Comparison of ENCODE assay signal across 11 mouse cellular contexts in genomic region chr17:83481551-83481950, GRCm38 (mm10). TPM values are rescaled to one million over a fixed set of nuclear protein-coding genes. Genes with fewer than 3 reads are reported as not detected.
A peak's percentile ranks its signal among the peaks of the same experiment; 100 is the strongest.
DNase-seq lines count a peak whose midpoint lies in the region; ATAC-seq and TF ChIP-seq lines count a peak whose summit lies in the region.
"Had no signal": no experiment of that assay in that cellular context is flagged by ENCODE, and none has a peak within 500 bp of the region (broad histone marks: within the 10 kb centered on the region; RNA-seq: fewer than 3 reads in every experiment).

No protein-coding gene starts in this region.

- no peaks in the 10 kb centered on the region for H3K27me3 ChIP-seq in intestine, postnatal 0 days (replicated peaks; ENCODE audit: control insufficient read depth, insufficient read depth, low read length)
- H3K27me3 ChIP-seq: liver, embryonic 13.5 days had no signal

- H3K4me3 ChIP-seq in intestine, postnatal 0 days (ENCODE audit: low read depth, low read length), result no peak overlapping the region
- H3K4me3 ChIP-seq: liver, embryonic 13.5 days had no signal

- H3K4me2 ChIP-seq in intestine, postnatal 0 days (replicated peaks; ENCODE audit: low read depth), result no peak overlapping the region
- H3K4me2 ChIP-seq: liver, embryonic 13.5 days had no signal

- DNase-seq in frontal cortex, postnatal 10 days (ENCODE audit: low spot score in 2 of 2), result no peak
- DNase-seq in layer of hippocampus, postnatal 10 days (ENCODE audit: low spot score in 2 of 2), result peak; percentile 20 to 39
- no peak for DNase-seq in layer of hippocampus, adult 9-11 months
- DNase-seq in adrenal gland, postnatal 36 days, result peak; percentile 37 to 53
- DNase-seq: heart, adult 11 months; liver, embryonic 13.5 days; lung, postnatal 36 days had no signal

- no peaks in the 10 kb centered on the region for H3K4me1 ChIP-seq in intestine, postnatal 0 days (replicated peaks; ENCODE audit: control insufficient read depth, insufficient read depth, low read length)
- H3K4me1 ChIP-seq: liver, embryonic 13.5 days had no signal

- peak overlapping the region; percentile 68; the same call in 1 of the 2 replicates for H3K27ac ChIP-seq in intestine, postnatal 0 days (ENCODE audit: low read depth, low read length)
- H3K27ac ChIP-seq: liver, embryonic 13.5 days had no signal

- H3K9ac ChIP-seq in intestine, postnatal 0 days (ENCODE audit: low read depth, low read length), result no peak overlapping the region
- H3K9ac ChIP-seq: liver, embryonic 13.5 days had no signal

- peaks cover 48% of the 10 kb centered on the region for H3K36me3 ChIP-seq in intestine, postnatal 0 days (ENCODE audit: control insufficient read depth, insufficient read depth)

- TF ChIP-seq CTCF in intestine, postnatal 0 days (IDR thresholded peaks at IDR 0.05; ENCODE audit: low read depth), result no peak

- 71% methylated on average over 7 of the region's 7 CpGs for WGBS in intestine, postnatal 0 days

- peak; percentile 43; the same call in 1 of the 2 replicates for ATAC-seq in frontal cortex, adult (ENCODE audit: low TSS enrichment)
- no peak for ATAC-seq in intestine, postnatal 0 days
- ATAC-seq in erythroblast, adult 5-6 weeks (replicated peaks; ENCODE audit: low FRiP score, poor library complexity, severe bottlenecking), result no peak
- no peak for ATAC-seq in erythroid progenitor cell, adult 5-6 weeks (replicated peaks; ENCODE audit: low FRiP score, poor library complexity, severe bottlenecking)

- H3K9me3 ChIP-seq in intestine, postnatal 0 days (ENCODE audit: control insufficient read depth), result no peaks in the 10 kb centered on the region
- H3K9me3 ChIP-seq: liver, embryonic 13.5 days had no signal

RNA-seq across cellular contexts. Expression of gene Cox7a2l, which starts 35.6 kb away (rescaled TPM):
- total RNA-seq in layer of hippocampus, postnatal 10 days (2021), result 100 to 1,000 TPM; 177 to 189 TPM
- total RNA-seq in adrenal gland, postnatal 36 days (2021), result 100 to 1,000 TPM; 164 to 181 TPM
- 226 and 233 TPM in 2 replicates for polyA plus RNA-seq in intestine, postnatal 0 days (2015; fragmentation: Nextera tagmentation; extraction: Ambion mirVana)
- total RNA-seq in erythroblast, adult 5-6 weeks (2015; ENCODE audit: low replicate concordance), result 86.7 and 92.8 TPM in 2 replicates
- 57.4 and 72.8 TPM in 2 replicates for total RNA-seq in erythroblast, adult 5-6 weeks (2017; ENCODE audit: low replicate concordance)
- total RNA-seq in erythroid progenitor cell, adult 5-6 weeks (2015; ENCODE audit: low replicate concordance), result 75.3 and 83.0 TPM in 2 replicates
- total RNA-seq in erythroid progenitor cell, adult 5-6 weeks (2017; ENCODE audit: low replicate concordance), result 38.7 and 77.8 TPM in 2 replicates

Comparison
In these comparisons a context has a peak if more than half of its experiments do, and no peak if none do; other contexts are left out.
1. DNase-seq: peak in layer of hippocampus, postnatal 10 days (2 of 2) and adrenal gland, postnatal 36 days (2 of 2); none in frontal cortex, postnatal 10 days (0 of 2) and layer of hippocampus, adult 9-11 months (single experiment).